Mouse (Mus musculus) MEL (cell line): ENCODE measurements at regions not wholly inside any gene's neighbourhood (a gene's known extent, or its start where the extent isn't known, plus 50 kb on each side); places are given as distances from the start of the nearest gene placed in this dataset.

Experiments
- DNase-seq: peaks from one replicate; pipeline ENCODE4 v3.0.0; 2011; ENCODE audit warnings: low read depth, low spot score
- H3K27ac ChIP-seq: 2 replicates; pipeline ENCODE4 v1.5.1; 2012; ENCODE audit warnings: low read depth, mild to moderate bottlenecking, control low read depth, low read length, moderate library complexity; ENCODE audit not compliant: control insufficient read depth
- H3K27me3 ChIP-seq, 2 experiments: fragments of 150-350 bp in 1 of 2; sonication (generic) in 1 of 2; 2 replicates each; pipeline ENCODE4 v1.6.1; 2012; ENCODE audit warnings: low read length in 2 of 2, mild to moderate bottlenecking in 2 of 2, improper control_type of control experiment in 1 of 2, moderate library complexity in 1 of 2; ENCODE audit not compliant: insufficient read depth in 2 of 2, control insufficient read depth in 1 of 2
- H3K36me3 ChIP-seq, 2 experiments: 2 replicates each; pipeline ENCODE4 v1.6.1; 2012 to 2014; ENCODE audit warnings: low read length in 2 of 2, improper control_type of control experiment in 1 of 2, inconsistent platforms in 1 of 2, mild to moderate bottlenecking in 1 of 2; ENCODE audit not compliant: insufficient read depth in 2 of 2, control insufficient read depth in 1 of 2
- H3K4me1 ChIP-seq, 2 experiments: fragments of 150-350 bp in 1 of 2; sonication (generic) in 1 of 2; 2 replicates each; pipeline ENCODE4 v1.6.1; 2012; ENCODE audit warnings: low read length in 2 of 2, improper control_type of control experiment in 1 of 2, mild to moderate bottlenecking in 1 of 2; ENCODE audit not compliant: insufficient read depth in 2 of 2, control insufficient read depth in 1 of 2
- H3K4me3 ChIP-seq, 2 experiments: fragments of 150-350 bp in 1 of 2; sonication (generic) in 1 of 2; 2 replicates each; pipeline ENCODE4 v1.5.1; 2012; ENCODE audit warnings: low read depth in 2 of 2, low read length in 2 of 2, mild to moderate bottlenecking in 2 of 2, moderate library complexity in 2 of 2, control low read depth in 1 of 2, improper control_type of control experiment in 1 of 2; ENCODE audit not compliant: control insufficient read depth in 1 of 2, insufficient read depth in 1 of 2
- H3K79me2 ChIP-seq: 2 replicates; pipeline ENCODE4 v1.6.1; 2012; ENCODE audit warnings: mild to moderate bottlenecking, low read length, moderate library complexity; ENCODE audit not compliant: control insufficient read depth, poor library complexity, insufficient read depth
- H3K9ac ChIP-seq: 2 replicates; pipeline ENCODE4 v1.6.1; 2012; ENCODE audit warnings: low read depth, mild to moderate bottlenecking, control low read depth, low read length, moderate library complexity; ENCODE audit not compliant: control insufficient read depth, poor library complexity, severe bottlenecking
- H3K9me3 ChIP-seq: fragments of 150-350 bp; sonication (generic); replicated peaks from 2 replicates; pipeline ENCODE4 v1.6.1; 2012; ENCODE audit warnings: mild to moderate bottlenecking, low read length, improper control_type of control experiment, moderate library complexity; ENCODE audit not compliant: insufficient read depth
- MYB ChIP-seq: IDR thresholded peaks from 2 replicates; pipeline ENCODE4 v1.6.1; 2011; ENCODE audit warnings: mild to moderate bottlenecking, low read depth, low read length, improper control_type of control experiment
- POLR2AphosphoS5 ChIP-seq: IDR thresholded peaks from 2 replicates; pipeline ENCODE4 v1.6.1; 2012; ENCODE audit warnings: low read depth, borderline replicate concordance, mild to moderate bottlenecking, inconsistent platforms, low read length, moderate library complexity, mixed read lengths

DNA sequence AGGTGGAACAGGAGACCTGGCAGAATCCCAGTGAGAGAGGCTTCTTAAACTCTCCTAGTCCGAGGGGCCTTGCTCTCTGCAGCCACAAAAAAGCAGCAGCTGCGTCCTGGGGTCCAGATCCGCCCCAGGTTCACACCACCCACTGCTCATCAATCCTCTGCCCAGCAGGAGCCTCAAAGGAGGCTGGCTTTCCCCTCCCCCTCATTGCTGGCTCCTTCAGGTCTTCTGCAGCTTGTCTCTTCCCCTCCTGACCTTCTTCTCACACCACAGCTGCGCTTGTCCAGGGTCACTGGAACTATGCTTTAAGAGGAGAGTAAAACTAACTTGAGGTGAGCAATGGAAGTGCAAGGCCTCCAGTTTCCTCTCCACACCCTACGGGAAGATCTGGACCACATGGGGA is 50.0 kb upstream of the Mmp2 start:
- TF ChIP-seq POLR2AphosphoS5 (no peak), MYB (no peak)
- H3K36me3 ChIP-seq, result no peaks in the 10 kb centered on the region; a peak in 1 of 4 replicates
- H3K4me3 ChIP-seq, result no peak overlapping the region
- no peaks in the 10 kb centered on the region for H3K9me3 ChIP-seq
- H3K79me2 ChIP-seq, result no peaks in the 10 kb centered on the region
- peaks cover 0 to 17% of the 10 kb centered on the region in 2 experiments; a peak in 2 of 4 replicates for H3K4me1 ChIP-seq
- DNase-seq, result no peak
- no peak overlapping the region for H3K27ac ChIP-seq
- no peaks in the 10 kb centered on the region for H3K27me3 ChIP-seq
- H3K9ac ChIP-seq, result no peak overlapping the region
